Mouse (Mus musculus) kidney, postnatal 0 days (tissue): Measurements from ENCODE around the gene Sf1. TPM values are rescaled to one million over a fixed set of nuclear protein-coding genes. Genes with fewer than 3 reads are reported as not detected.

ENCODE experiments used
- ATAC-seq: fragments of 200-750 bp; cut with Nextera tagmentation; replicated peaks from 2 replicates; pipeline ENCODE4 v1.8.0; 2017; ENCODE audit warnings: low read depth, moderate number of reproducible peaks, moderate TSS enrichment, moderate library complexity; ENCODE audit not compliant: low FRiP score
- DNase-seq: peaks from one replicate; pipeline ENCODE4 v3.0.0-alpha.2; 2016; ENCODE audit warnings: low spot score
- H3K27ac ChIP-seq: fragments of 300-500 bp; sonication (generic); 2 replicates; pipeline ENCODE4 v1.5.1; 2014; ENCODE audit warnings: mild to moderate bottlenecking
- H3K27me3 ChIP-seq: fragments of 300-500 bp; sonication (generic); 2 replicates; pipeline ENCODE4 v1.6.1; 2014; ENCODE audit warnings: low read length, mixed read lengths; ENCODE audit not compliant: insufficient read depth
- H3K36me3 ChIP-seq: fragments of 300-500 bp; sonication (generic); 2 replicates; pipeline ENCODE4 v1.6.1; 2014; ENCODE audit warnings: low read length, mixed read lengths; ENCODE audit not compliant: insufficient read depth
- H3K4me1 ChIP-seq: fragments of 300-500 bp; sonication (generic); replicated peaks from 2 replicates; pipeline ENCODE4 v1.6.1; 2014; ENCODE audit warnings: antibody characterized with exemption, low read length, mixed read lengths; ENCODE audit not compliant: insufficient read depth
- H3K4me2 ChIP-seq: fragments of 300-500 bp; sonication (generic); 2 replicates; pipeline ENCODE4 v1.6.1; 2014; ENCODE audit warnings: mild to moderate bottlenecking, low read length, moderate library complexity, mixed read lengths
- H3K4me3 ChIP-seq: fragments of 300-500 bp; sonication (generic); replicated peaks from 2 replicates; pipeline ENCODE4 v1.5.1; 2014; ENCODE audit warnings: low read depth, low read length
- H3K9ac ChIP-seq: fragments of 300-500 bp; sonication (generic); 2 replicates; pipeline ENCODE4 v1.6.1; 2014; ENCODE audit warnings: low read depth, low read length
- H3K9me3 ChIP-seq: fragments of 300-500 bp; sonication (generic); replicated peaks from 2 replicates; pipeline ENCODE4 v1.6.1; 2016; ENCODE audit warnings: low read length, inconsistent platforms, mixed read lengths
- CTCF ChIP-seq: IDR thresholded peaks from 2 replicates; pipeline ENCODE4 v1.5.1; 2016; ENCODE audit warnings: antibody characterized with exemption, low read depth, mild to moderate bottlenecking, moderate library complexity
- WGBS: fragments of 180-500 bp; shearing (Covaris S2); extraction: QIAGEN DNeasy Blood & Tissue Kit; methylation state at CpG from one replicate; pipeline ENCODE4 v1.1.7; 2014; 5-methylcytosine and 5-hydroxymethylcytosine counted together
- polyA plus RNA-seq: library from polyadenylated mRNA; unstranded; fragments of >200 nt; fragmentation: Nextera tagmentation; extraction: Ambion mirVana; gene quantifications from 2 replicates; pipeline ENCODE4 v1.2.1, GENCODE M21; 2015

Gene Sf1
- polyA plus RNA-seq, 1 experiment from 2014 or later = 91.1 TPM

GRCm38 (mm10) chr19:6351431-6352106, 11.9 kb upstream of the Sf1 start:
- H3K36me3 ChIP-seq = peaks cover 18% of the 10 kb centered on the region; the same call in 1 of the 2 replicates
- DNase-seq = no peak
- H3K4me3 ChIP-seq = no peak overlapping the region
- no peak overlapping the region for H3K4me2 ChIP-seq
- H3K9ac ChIP-seq = no peak overlapping the region
- H3K27me3 ChIP-seq = no peaks in the 10 kb centered on the region
- no peak for TF ChIP-seq CTCF
- WGBS = 68% methylated on average over 14 of the region's 14 CpGs
- H3K4me1 ChIP-seq = 0 out of 2 replicates have a peak, but pooled peaks cover 4% of the 10 kb centered on the region
- no peaks in the 10 kb centered on the region for H3K9me3 ChIP-seq
- H3K27ac ChIP-seq = no peak overlapping the region
- no peak for ATAC-seq

DNA sequence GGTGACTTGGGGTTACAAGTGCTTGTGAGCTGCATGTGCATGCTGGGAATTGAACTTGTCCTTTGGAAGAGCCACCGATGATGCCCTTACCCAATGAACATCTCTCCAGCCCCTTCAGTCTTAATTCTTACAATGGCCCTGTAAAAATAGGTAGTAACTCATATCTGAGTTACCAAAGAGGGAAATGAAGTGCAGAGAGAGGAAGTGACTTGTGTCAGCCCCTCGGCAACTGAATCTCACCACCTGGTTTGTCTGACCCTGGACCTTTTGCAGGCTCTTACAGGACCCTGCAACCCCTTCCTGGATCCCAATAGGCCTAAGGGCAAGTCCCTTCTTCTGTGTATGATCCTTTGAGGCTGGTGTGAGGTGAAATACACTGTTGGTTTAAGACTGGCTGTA, 11.4 kb upstream of the Sf1 start:
- Histone ChIP-seq H3K4me2 (no peak overlapping the region), H3K36me3 (0 out of 2 replicates have a peak, but pooled peaks cover 17% of the 10 kb centered on the region), H3K9ac (no peak overlapping the region), H3K9me3 (no peaks in the 10 kb centered on the region), H3K4me3 (no peak overlapping the region), H3K27me3 (no peaks in the 10 kb centered on the region), H3K4me1 (0 out of 2 replicates have a peak, but pooled peaks cover 4% of the 10 kb centered on the region), H3K27ac (no peak overlapping the region)
- no peak for TF ChIP-seq CTCF
- no peak for ATAC-seq
- 76% methylated on average over 2 of the region's 2 CpGs for WGBS
- DNase-seq = no peak

DNA sequence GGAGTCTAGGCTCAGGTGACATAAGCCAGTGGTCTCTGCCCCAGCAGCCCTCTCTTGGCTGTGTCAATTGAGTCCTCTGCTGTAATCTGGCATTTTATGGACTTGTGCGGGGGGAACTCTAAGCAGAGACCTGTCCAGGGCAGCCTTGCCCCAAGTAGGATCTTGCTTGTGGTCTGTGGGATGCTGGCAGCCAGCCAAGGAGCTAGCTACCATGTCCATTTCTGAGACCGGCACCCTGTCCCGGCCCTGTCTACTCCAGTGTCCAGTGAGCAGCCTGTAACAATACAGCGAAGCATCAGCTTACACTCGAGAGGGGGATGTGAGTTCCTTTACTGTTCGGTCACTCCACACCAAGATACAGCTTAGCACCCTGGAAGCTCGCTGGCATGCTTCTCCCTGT, 9.5 kb upstream of the Sf1 start:
- Histone ChIP-seq H3K4me1 (0 out of 2 replicates have a peak, but pooled peaks cover 4% of the 10 kb centered on the region), H3K9me3 (no peaks in the 10 kb centered on the region), H3K27ac (no peak overlapping the region), H3K36me3 (0 out of 2 replicates have a peak, but pooled peaks cover 17% of the 10 kb centered on the region), H3K4me2 (no peak overlapping the region), H3K4me3 (no peak overlapping the region), H3K9ac (no peak overlapping the region), H3K27me3 (no peaks in the 10 kb centered on the region)
- TF ChIP-seq CTCF = no peak
- WGBS = 49% methylated on average over 7 of the region's 7 CpGs
- DNase-seq = no peak
- ATAC-seq = no peak

GRCm38 (mm10) chr19:6361291-6361690, 2.2 kb upstream of the Sf1 start:
- no peak overlapping the region for H3K27ac ChIP-seq
- H3K27me3 ChIP-seq = no peaks in the 10 kb centered on the region
- H3K9ac ChIP-seq = no peak overlapping the region
- TF ChIP-seq CTCF = no peak
- ATAC-seq (no peak), DNase-seq (no peak)
- H3K4me1 ChIP-seq = peaks cover 6% of the 10 kb centered on the region; the same call in 1 of the 2 replicates
- H3K36me3 ChIP-seq = 0 out of 2 replicates have a peak, but pooled peaks cover 8% of the 10 kb centered on the region
- H3K9me3 ChIP-seq = no peaks in the 10 kb centered on the region
- no peak overlapping the region for H3K4me2 ChIP-seq
- 95% methylated on average over 3 of the region's 3 CpGs for WGBS
- H3K4me3 ChIP-seq = no peak overlapping the region

GRCm38 (mm10) chr19:6363091-6363410, 439 bp upstream of the Sf1 start:
- peak overlapping the region; percentile 19; the same call in 1 of the 2 replicates for H3K9ac ChIP-seq
- WGBS = under 1% methylated on average over 11 of the region's 11 CpGs
- H3K9me3 ChIP-seq = no peaks in the 10 kb centered on the region
- no peak for TF ChIP-seq CTCF
- peak overlapping the region; percentile 65 for H3K27ac ChIP-seq
- peak overlapping the region; percentile 59 for H3K4me2 ChIP-seq
- ATAC-seq = no peak
- no peaks in the 10 kb centered on the region for H3K27me3 ChIP-seq
- H3K4me3 ChIP-seq = peak overlapping the region; percentile 81
- H3K4me1 ChIP-seq = peaks cover 6% of the 10 kb centered on the region; the same call in 1 of the 2 replicates
- DNase-seq = no peak
- H3K36me3 ChIP-seq = peaks cover 24% of the 10 kb centered on the region

- DNase-seq = peak; percentile 94
- Histone ChIP-seq H3K4me2 (peak overlapping the region; percentile 66), H3K9me3 (no peaks in the 10 kb centered on the region), H3K27me3 (no peaks in the 10 kb centered on the region), H3K4me3 (peak overlapping the region; percentile 81), H3K4me1 (peaks cover 6% of the 10 kb centered on the region; the same call in 1 of the 2 replicates), H3K36me3 (peaks cover 34% of the 10 kb centered on the region), H3K27ac (peak overlapping the region; percentile 99), H3K9ac (peak overlapping the region; percentile 91)
- no peak for TF ChIP-seq CTCF
- no peak for ATAC-seq
- WGBS = under 1% methylated on average over 52 of the region's 55 CpGs
These were observed 831 bp downstream of the Sf1 start for GRCm38 (mm10) chr19:6364317-6364725.
